Mouse (Mus musculus): ENCODE data around the gene Gpc6. TPM values are rescaled to one million over a fixed set of nuclear protein-coding genes. Genes with fewer than 3 reads are reported as not detected.

Gene Gpc6
- polyA plus RNA-seq, 1 experiment from 2014 or later: 20.1 TPM

DNA sequence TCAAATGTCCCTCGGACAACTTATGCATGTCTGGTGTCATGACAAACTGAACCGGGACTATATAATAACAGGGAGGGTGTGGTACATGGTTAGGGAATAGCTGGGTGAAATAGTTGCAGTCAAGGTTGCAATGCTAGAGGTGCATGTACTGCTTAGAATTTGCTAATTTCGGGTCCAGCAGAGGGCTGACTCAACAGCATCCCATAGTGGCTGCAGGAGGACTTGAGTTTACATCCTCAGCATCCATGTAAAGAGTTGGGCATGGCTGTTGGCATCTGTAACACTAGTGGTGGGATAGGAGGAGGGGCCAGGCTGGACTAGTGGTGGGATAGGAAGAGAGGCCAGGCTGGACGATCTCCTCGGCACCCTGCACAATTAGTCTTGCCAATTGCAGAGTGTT, 565.4 kb downstream of the Gpc6 start:
- H3K27me3 ChIP-seq: no peaks in the 10 kb centered on the region
- WGBS: 69% methylated on average over 5 of the region's 5 CpGs

DNA sequence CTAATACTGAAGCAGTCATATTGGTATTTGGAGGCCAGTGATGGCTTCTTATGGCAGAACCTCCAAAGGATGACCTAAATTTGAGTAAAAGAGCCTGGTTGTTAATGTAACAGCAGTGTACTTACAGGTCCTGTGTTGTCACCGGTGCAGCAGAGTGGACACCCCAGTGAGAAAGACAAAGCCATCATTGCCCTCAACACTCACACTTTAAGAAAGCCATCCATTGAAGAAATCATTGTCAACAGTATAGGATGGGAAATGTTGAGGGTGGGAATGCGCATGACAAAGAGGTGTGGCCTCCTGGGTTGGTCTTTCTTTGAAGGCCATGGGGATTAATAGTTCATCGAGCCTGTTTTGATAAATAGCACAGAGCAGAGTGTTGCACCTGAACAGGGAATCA, 570.0 kb downstream of the Gpc6 start:
- H3K4me3 ChIP-seq: no peak overlapping the region
- H3K27me3 ChIP-seq: no peaks in the 10 kb centered on the region
- H3K27ac ChIP-seq: no peak overlapping the region
- ATAC-seq (replicated peaks; ENCODE audit: insufficient number of reproducible peaks, insufficient read depth, low FRiP score, low read depth): no peak
- no peak overlapping the region for H3K9ac ChIP-seq
- H3K9me3 ChIP-seq (replicated peaks): no peaks in the 10 kb centered on the region
- H3K4me2 ChIP-seq: no peak overlapping the region
- H3K4me1 ChIP-seq (replicated peaks): no peaks in the 10 kb centered on the region
- 71% methylated on average over 3 of the region's 3 CpGs for WGBS
- no peaks in the 10 kb centered on the region for H3K36me3 ChIP-seq

More for the DNA sequence above, 565.4 kb downstream of the Gpc6 start:
- Histone ChIP-seq H3K4me1 (replicated peaks) (no peaks in the 10 kb centered on the region), H3K4me2 (no peak overlapping the region), H3K36me3 (no peaks in the 10 kb centered on the region), H3K9ac (no peak overlapping the region), H3K27ac (no peak overlapping the region), H3K4me3 (no peak overlapping the region), H3K9me3 (replicated peaks) (no peaks in the 10 kb centered on the region)
- ATAC-seq (replicated peaks; ENCODE audit: insufficient number of reproducible peaks, insufficient read depth, low FRiP score, low read depth): no peak; the same call in 1 of the 2 replicates

DNA sequence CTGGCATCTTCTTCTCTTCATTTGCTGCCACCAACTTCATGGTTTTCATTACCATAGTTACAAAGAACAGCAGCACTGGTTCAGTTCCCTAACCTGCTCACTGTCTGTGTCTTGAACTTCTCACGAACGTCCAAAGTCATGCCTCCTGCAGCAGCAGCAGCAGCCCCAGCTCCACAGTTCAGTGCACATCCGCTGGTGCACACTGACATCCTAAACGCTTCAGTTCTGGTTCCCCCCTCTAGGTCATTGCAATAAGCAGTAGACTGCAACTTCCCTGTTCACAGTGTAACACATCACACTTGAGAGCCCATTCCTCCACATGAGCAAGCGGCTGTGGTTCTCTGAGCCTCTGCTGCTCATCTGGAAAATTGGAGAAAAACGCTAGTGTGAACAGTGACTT, 573.7 kb downstream of the Gpc6 start:
- Histone ChIP-seq H3K27me3 (no peaks in the 10 kb centered on the region), H3K27ac (no peak overlapping the region), H3K4me2 (no peak overlapping the region), H3K9me3 (replicated peaks) (no peaks in the 10 kb centered on the region), H3K4me3 (no peak overlapping the region), H3K9ac (no peak overlapping the region), H3K36me3 (no peaks in the 10 kb centered on the region), H3K4me1 (replicated peaks) (no peaks in the 10 kb centered on the region)
- 78% methylated on average over 6 of the region's 6 CpGs for WGBS
- no peak for ATAC-seq (replicated peaks; ENCODE audit: insufficient number of reproducible peaks, insufficient read depth, low FRiP score, low read depth)

DNA sequence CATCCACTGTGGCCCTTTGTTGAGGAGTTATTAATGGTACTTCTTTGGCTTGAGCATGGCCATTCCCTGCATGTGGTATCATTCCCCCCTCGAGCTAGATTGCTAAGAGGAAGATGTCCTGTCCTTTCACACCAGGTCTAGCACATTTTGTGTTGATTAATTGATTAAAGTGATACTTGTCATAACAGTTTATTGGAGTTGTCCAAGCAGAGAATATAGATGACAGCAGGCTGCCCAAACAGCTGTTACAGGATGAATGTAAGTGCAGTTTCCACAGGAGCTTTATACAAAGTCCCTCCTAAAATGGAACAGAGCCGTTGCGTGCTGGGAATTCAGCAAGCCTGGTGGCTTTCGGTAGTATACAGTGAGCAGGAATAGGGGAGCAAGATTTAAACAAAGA, 574.2 kb downstream of the Gpc6 start:
- H3K9me3 ChIP-seq (replicated peaks): no peaks in the 10 kb centered on the region
- H3K4me2 ChIP-seq: no peak overlapping the region
- ATAC-seq (replicated peaks; ENCODE audit: insufficient number of reproducible peaks, insufficient read depth, low FRiP score, low read depth): no peak
- no peak overlapping the region for H3K27ac ChIP-seq
- no peak overlapping the region for H3K4me3 ChIP-seq
- H3K36me3 ChIP-seq: no peaks in the 10 kb centered on the region
- 78% methylated on average over 4 of the region's 4 CpGs for WGBS
- no peaks in the 10 kb centered on the region for H3K4me1 ChIP-seq (replicated peaks)
- H3K9ac ChIP-seq: no peak overlapping the region
- no peaks in the 10 kb centered on the region for H3K27me3 ChIP-seq

DNA sequence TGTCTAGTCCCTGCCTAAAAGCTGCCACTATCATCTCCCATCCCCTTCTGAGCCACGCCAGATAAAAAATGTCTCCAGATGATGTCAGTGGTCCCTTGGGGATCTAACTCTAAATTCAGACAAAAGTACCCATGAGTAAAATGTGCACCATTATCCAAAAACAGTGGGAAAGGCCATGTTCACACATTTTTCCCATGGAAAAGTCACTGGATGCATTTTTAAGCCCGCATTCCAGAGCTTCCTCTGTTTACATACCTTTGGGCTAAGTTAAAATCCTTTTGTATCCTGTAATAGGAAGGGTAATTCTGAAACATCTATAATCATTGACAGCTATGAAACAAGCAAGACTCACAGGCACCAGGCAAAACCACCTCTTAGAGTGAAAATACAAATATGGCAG, 589.7 kb downstream of the Gpc6 start:
- Histone ChIP-seq H3K9ac (no peak overlapping the region), H3K27ac (no peak overlapping the region), H3K27me3 (no peaks in the 10 kb centered on the region), H3K4me3 (no peak overlapping the region), H3K36me3 (no peaks in the 10 kb centered on the region), H3K4me2 (no peak overlapping the region), H3K9me3 (replicated peaks) (no peaks in the 10 kb centered on the region), H3K4me1 (replicated peaks) (peaks cover 6% of the 10 kb centered on the region; the same call in 1 of the 2 replicates)
- ATAC-seq (replicated peaks; ENCODE audit: insufficient number of reproducible peaks, insufficient read depth, low FRiP score, low read depth): no peak
- 63% methylated on average over 2 of the region's 2 CpGs for WGBS

DNA sequence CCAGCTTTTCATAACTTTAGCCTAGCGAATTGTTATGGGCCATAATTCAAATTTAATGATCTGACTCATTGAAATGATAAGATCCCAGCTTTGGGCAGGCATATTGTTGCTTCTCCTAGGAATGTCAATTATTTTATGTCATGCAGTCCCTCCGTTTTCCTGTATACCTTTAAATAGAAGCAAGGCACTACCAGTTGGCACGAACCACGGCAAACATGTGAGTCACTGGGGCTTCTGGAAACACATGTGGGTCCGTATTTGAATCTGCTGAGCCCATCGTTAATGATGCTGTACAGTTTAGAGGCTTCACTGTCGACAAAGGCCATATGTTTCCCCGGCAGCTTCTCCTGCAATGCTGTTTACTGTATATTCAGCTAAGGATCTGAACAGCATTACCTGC, 594.5 kb downstream of the Gpc6 start:
- H3K27ac ChIP-seq: no peak overlapping the region

DNA sequence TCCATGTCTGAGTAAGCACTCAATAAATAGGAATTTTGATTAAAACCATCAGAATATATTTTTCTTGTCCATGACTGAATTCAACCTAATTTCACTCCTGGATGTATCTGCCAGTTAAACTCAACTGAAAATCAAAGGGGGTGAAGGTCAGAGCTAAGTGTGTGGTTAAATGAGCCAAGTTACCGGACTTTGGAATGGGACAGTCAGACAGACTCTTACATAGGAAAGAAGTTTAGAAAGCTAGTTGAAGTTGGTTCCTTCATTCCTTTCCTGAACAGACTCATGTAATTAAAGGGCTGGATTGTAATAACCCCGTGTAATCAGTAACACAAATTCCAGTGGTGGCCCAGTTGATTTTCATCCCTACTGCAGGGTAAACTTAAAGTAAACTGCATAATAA, 595.6 kb downstream of the Gpc6 start:
- ATAC-seq (replicated peaks; ENCODE audit: insufficient number of reproducible peaks, insufficient read depth, low FRiP score, low read depth): no peak
- Histone ChIP-seq H3K4me3 (no peak overlapping the region), H3K4me1 (replicated peaks) (peaks cover 6% of the 10 kb centered on the region; the same call in 1 of the 2 replicates), H3K9ac (no peak overlapping the region), H3K27me3 (no peaks in the 10 kb centered on the region), H3K4me2 (no peak overlapping the region), H3K27ac (no peak overlapping the region), H3K9me3 (replicated peaks) (no peaks in the 10 kb centered on the region), H3K36me3 (no peaks in the 10 kb centered on the region)
- 76% methylated on average over 2 of the region's 2 CpGs for WGBS

More for the DNA sequence above, 594.5 kb downstream of the Gpc6 start:
- H3K27me3 ChIP-seq: no peaks in the 10 kb centered on the region
- H3K36me3 ChIP-seq: no peaks in the 10 kb centered on the region
- H3K4me1 ChIP-seq (replicated peaks): peaks cover 6% of the 10 kb centered on the region; the same call in 1 of the 2 replicates
- no peak overlapping the region for H3K9ac ChIP-seq
- no peak for ATAC-seq (replicated peaks; ENCODE audit: insufficient number of reproducible peaks, insufficient read depth, low FRiP score, low read depth)
- H3K4me2 ChIP-seq: no peak overlapping the region
- no peaks in the 10 kb centered on the region for H3K9me3 ChIP-seq (replicated peaks)
- H3K4me3 ChIP-seq: no peak overlapping the region
- 36% methylated on average over 8 of the region's 8 CpGs for WGBS

DNA sequence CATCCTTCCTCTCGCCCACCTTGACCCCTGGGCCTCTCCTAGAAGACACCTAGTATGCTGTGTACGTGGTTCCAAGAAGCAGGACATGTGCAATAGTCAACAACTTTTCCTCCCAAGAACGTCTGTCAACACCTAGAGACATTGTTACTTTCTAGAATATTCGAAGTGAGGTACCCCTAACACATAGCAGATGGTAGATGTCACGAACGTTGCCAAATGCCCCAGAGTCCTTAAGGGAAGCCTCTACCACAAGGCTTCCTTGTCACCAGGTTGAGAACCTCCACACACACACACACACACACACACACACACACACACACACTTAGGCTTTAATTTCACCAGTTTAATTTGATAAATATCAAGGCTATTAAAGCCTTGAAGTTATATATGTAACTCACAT, 600.0 kb downstream of the Gpc6 start:
- Histone ChIP-seq H3K27me3 (no peaks in the 10 kb centered on the region), H3K27ac (no peak overlapping the region), H3K4me1 (replicated peaks) (no peaks in the 10 kb centered on the region), H3K9ac (no peak overlapping the region), H3K4me2 (no peak overlapping the region), H3K4me3 (no peak overlapping the region), H3K9me3 (replicated peaks) (no peaks in the 10 kb centered on the region), H3K36me3 (no peaks in the 10 kb centered on the region)
- ATAC-seq (replicated peaks; ENCODE audit: insufficient number of reproducible peaks, insufficient read depth, low FRiP score, low read depth): no peak
- WGBS: 71% methylated on average over 6 of the region's 6 CpGs

DNA sequence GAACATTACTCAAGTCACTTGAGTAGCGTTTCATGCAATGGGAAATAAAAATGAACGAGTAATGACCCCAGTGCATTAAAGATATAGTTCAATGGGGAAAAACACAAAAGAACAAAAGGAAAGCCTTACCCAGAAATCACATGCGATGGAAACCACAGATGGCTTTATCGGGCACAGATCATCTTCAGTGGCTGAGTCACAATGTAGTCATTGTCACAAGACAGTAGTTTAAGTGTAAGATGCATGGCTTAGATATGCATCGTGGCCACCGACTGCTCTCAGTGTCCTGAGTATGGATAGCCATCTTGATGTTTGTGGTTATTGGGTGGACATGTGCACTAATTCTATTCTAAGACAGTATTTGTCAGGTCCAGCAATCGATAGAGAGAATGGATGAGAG, 601.9 kb downstream of the Gpc6 start:
- no peaks in the 10 kb centered on the region for H3K36me3 ChIP-seq
- WGBS: 87% methylated on average over 7 of the region's 7 CpGs
- H3K27me3 ChIP-seq: no peaks in the 10 kb centered on the region
- no peak overlapping the region for H3K27ac ChIP-seq
- no peaks in the 10 kb centered on the region for H3K9me3 ChIP-seq (replicated peaks)
- no peak overlapping the region for H3K4me2 ChIP-seq
- no peak overlapping the region for H3K9ac ChIP-seq
- no peak for ATAC-seq (replicated peaks; ENCODE audit: insufficient number of reproducible peaks, insufficient read depth, low FRiP score, low read depth)
- no peaks in the 10 kb centered on the region for H3K4me1 ChIP-seq (replicated peaks)
- H3K4me3 ChIP-seq: no peak overlapping the region

DNA sequence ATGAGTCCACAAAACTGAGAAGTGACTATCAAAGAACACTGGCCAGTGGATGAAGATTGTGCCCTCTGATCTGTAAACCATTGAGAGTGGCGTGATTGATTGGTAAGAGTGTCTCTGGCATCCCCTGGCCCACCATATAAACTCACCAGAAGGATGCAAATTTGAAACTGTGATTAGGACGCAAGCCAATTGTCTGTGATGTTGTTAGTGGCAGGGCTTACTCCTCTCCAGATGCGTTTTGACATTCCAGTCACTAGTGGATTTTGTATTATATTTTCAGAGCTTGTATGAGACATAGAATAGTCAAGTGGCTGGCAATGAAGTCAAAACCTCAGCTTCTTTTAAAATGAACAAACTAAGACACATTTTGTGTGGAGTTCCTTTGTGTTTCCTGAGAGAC, 604.3 kb downstream of the Gpc6 start:
- Histone ChIP-seq H3K27me3 (no peaks in the 10 kb centered on the region), H3K9ac (no peak overlapping the region), H3K4me3 (no peak overlapping the region), H3K9me3 (replicated peaks) (no peaks in the 10 kb centered on the region), H3K4me1 (replicated peaks) (no peaks in the 10 kb centered on the region), H3K36me3 (no peaks in the 10 kb centered on the region), H3K4me2 (no peak overlapping the region), H3K27ac (no peak overlapping the region)
- ATAC-seq (replicated peaks; ENCODE audit: insufficient number of reproducible peaks, insufficient read depth, low FRiP score, low read depth): no peak
- 72% methylated on average over 3 of the region's 3 CpGs for WGBS

DNA sequence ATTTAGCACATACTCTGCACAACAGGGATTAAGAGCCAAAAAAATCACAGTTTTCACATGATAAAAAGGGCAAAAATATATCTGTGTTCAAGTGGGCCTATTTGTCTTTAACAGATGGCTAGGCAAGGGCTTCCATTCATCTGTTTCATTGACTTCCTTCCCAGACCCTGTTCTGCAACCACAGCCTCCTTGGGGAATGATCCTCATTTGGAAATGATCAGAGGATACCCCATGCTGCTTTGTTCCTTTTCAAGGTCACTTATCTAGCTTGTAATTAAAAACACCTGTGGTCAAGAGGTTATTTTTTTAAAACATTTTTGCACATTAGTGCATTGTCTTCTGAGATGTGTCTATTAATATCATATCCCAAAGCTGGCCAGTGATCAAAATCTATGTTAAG, 627.7 kb downstream of the Gpc6 start:
- ATAC-seq (replicated peaks; ENCODE audit: insufficient number of reproducible peaks, insufficient read depth, low FRiP score, low read depth): no peak
- Histone ChIP-seq H3K4me3 (no peak overlapping the region), H3K4me2 (no peak overlapping the region), H3K36me3 (no peaks in the 10 kb centered on the region), H3K9ac (no peak overlapping the region), H3K9me3 (replicated peaks) (no peaks in the 10 kb centered on the region), H3K4me1 (replicated peaks) (no peaks in the 10 kb centered on the region), H3K27me3 (no peaks in the 10 kb centered on the region), H3K27ac (no peak overlapping the region)

DNA sequence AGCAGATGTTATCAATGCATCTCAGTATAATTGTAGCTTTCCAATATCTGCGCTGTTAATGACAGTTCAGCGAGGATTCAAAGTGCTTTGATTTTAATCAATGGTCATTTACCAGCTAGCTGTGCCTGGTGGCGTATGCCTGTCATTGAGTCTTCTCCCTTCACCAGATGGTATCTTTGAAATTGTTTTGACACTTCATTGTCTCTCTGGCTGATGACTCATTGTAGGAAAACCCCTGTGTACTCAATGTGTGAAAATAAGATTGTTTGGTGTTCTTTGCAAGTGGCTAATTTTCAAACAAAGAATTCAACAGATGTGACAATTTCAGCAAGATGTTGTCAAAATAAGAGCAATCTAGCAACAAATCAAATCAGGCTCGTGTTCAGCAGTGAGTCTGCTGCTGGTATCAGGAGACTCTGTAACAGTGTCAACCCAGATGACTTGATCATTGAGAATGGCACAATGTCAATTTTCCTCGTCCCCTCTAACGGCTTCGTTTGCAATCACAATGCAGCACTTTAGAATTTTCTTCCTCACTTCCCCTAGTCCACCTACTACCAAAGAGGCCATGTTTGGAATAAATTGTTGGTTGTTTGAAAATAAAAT, 631.7 kb downstream of the Gpc6 start:
- Histone ChIP-seq H3K27ac (no peak overlapping the region), H3K4me2 (no peak overlapping the region), H3K9ac (no peak overlapping the region), H3K4me3 (no peak overlapping the region), H3K9me3 (replicated peaks) (no peaks in the 10 kb centered on the region), H3K27me3 (no peaks in the 10 kb centered on the region), H3K36me3 (no peaks in the 10 kb centered on the region), H3K4me1 (replicated peaks) (no peaks in the 10 kb centered on the region)
- 77% methylated on average over 7 of the region's 7 CpGs for WGBS
- no peak for ATAC-seq (replicated peaks; ENCODE audit: insufficient number of reproducible peaks, insufficient read depth, low FRiP score, low read depth)
